In the genomic region with DNA sequence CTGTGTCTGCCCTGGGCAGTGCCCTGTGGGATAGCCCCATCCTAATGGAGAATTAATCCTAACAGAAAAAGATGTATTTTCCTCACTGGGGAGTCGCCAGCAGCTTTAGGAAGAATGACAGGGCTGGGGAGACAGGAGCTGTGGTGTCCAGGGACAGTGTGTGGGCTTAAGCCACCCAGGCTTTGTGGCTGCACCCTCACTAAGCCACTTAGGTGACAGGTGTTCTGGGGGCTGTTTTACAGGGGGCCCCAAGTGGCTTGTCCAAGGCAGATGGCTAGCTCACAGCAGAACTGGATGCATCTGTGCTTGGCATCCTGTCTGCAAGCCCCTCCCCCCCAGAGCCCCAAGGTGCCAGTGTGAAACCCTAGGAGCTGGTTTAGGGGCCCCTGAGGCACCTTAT, we compare ENCODE assay signal across 21 mouse cellular contexts. TPM values are rescaled to one million over a fixed set of nuclear protein-coding genes. Genes with fewer than 3 reads are reported as not detected.
"Had no signal": no experiment of that assay in that cellular context is flagged by ENCODE, and none has a peak within 500 bp of the region (broad histone marks: within the 10 kb centered on the region; RNA-seq: fewer than 3 reads in every experiment).

No protein-coding gene starts in this region.

- H3K36me3 ChIP-seq: liver, embryonic 13.5 days; liver, embryonic 15.5 days; lung, embryonic 15.5 days; midbrain, embryonic 13.5 days; midbrain, embryonic 15.5 days; neural tube, embryonic 12.5 days had no signal

- ATAC-seq: liver, postnatal 0 days; lung, postnatal 0 days; midbrain, embryonic 13.5 days; midbrain, embryonic 15.5 days had no signal

- H3K9ac ChIP-seq: liver, embryonic 13.5 days; liver, embryonic 15.5 days; liver, postnatal 0 days; lung, embryonic 15.5 days; midbrain, embryonic 13.5 days; midbrain, embryonic 15.5 days; neural tube, embryonic 12.5 days had no signal

- H3K4me1 ChIP-seq: midbrain, embryonic 13.5 days; neural tube, embryonic 12.5 days had no signal

- H3K9me3 ChIP-seq: liver, embryonic 13.5 days; liver, embryonic 15.5 days; lung, embryonic 15.5 days; megakaryocyte, embryonic 14.5 days; midbrain, embryonic 13.5 days; midbrain, embryonic 15.5 days; neural tube, embryonic 12.5 days had no signal

- DNase-seq: liver, embryonic 13.5 days; liver, postnatal 0 days; lung, adult 2 months; lung, postnatal 14 days; lung, postnatal 36 days; right cerebral cortex, adult 18-20 months; right cerebral cortex, postnatal 25 days; right cerebral cortex, postnatal 4 days; spleen, adult 18-20 months; thymus, adult 2 months; thymus, postnatal 14 days; thymus, postnatal 36 days had no signal

- H3K4me3 ChIP-seq: liver, embryonic 13.5 days; liver, embryonic 15.5 days; lung, embryonic 15.5 days; megakaryocyte, embryonic 14.5 days; midbrain, embryonic 13.5 days; midbrain, embryonic 15.5 days; neural tube, embryonic 12.5 days had no signal

- H3K27ac ChIP-seq: liver, embryonic 13.5 days; liver, embryonic 15.5 days; lung, embryonic 15.5 days; macrophage; midbrain, embryonic 13.5 days; midbrain, embryonic 15.5 days; neural tube, embryonic 12.5 days had no signal

- H3K4me2 ChIP-seq: liver, embryonic 13.5 days; liver, embryonic 15.5 days; lung, embryonic 15.5 days; midbrain, embryonic 11.5 days; midbrain, embryonic 13.5 days; midbrain, embryonic 15.5 days; neural tube, embryonic 12.5 days had no signal

RNA-seq across cellular contexts. Expression of a gene that starts 6.9 kb away (rescaled TPM):
- polyA plus RNA-seq: macrophage had no signal

RNA-seq across cellular contexts. Expression of a gene that starts 21.3 kb away (rescaled TPM):
- polyA plus RNA-seq: macrophage had no signal
